Mouse (Mus musculus): ENCODE measurements around the gene Atp2b4.
"Not testable (repeated sequence)": the region's sequence is repeated elsewhere in the genome, so short reads cannot be mapped to it uniquely, and the experiment has no call there.

Gene Atp2b4

DNA sequence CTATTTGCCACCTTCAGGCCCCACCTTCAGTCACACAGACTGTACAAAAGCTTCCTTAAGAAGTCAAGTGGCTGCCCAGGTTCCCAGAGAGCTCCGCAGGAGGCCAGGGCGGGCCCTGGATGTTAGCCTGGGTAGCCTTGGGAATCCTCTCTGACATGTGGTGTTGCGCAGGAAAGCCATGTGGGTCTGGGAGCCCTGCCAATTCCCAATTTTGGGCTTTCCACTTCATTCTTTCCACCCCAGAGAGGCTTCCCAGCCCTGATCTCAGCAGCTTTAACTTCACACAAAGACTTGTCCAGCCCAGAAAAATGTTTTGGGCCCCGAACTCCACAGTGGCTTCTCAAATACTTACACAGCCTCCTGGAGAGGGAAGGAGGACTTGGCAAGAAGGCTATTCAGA lies 56.2 kb downstream of the Atp2b4 start:
- no peak for DNase-seq

DNA sequence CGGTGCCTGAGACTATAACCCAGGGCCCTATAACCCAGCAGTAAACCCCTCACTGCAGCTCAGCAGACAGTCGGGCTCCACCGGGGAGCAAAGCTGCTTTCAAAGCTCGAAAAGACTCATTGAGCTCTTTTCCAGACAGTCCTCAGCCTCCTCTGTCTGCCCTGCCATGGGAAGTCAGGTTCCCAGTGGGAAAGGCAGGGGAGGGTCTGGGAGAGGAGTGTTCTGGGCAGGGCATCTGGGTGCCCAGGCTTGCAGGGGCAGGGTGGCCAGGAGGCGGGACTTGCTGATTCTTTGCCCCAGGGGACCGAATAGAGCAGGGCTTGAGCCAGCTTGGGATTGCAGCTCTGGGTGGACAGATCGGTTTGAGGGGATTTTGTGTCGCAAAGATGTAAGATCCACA lies 58.3 kb downstream of the Atp2b4 start:
- DNase-seq = no peak

DNA sequence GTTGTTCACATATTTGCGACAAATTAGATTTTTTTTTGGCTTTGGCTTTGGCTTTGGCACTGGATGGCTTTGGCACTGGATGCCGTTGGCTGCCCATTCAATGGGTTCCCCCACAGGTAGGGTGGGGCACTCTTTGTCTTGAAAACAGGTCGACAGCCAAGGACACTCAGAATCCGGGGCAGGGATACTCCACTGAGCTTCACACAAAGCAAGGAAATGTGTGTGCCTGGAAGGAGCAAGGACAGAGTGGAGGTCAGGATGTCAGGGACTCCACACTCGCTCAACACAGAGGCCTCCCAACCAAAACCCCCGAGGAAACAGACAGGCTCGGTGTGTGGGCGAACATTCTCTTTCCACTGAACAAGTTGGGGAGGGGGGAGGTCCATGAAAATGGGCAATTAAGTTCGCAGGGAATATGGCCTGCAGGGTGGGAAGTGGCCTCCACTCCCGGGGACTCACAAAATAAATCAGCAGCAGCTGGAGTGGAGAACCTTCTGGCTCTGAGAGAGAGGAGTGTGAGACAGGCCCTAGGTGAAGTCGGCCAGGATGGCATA lies 58.9 kb downstream of the Atp2b4 start:
- no peak for DNase-seq

DNA sequence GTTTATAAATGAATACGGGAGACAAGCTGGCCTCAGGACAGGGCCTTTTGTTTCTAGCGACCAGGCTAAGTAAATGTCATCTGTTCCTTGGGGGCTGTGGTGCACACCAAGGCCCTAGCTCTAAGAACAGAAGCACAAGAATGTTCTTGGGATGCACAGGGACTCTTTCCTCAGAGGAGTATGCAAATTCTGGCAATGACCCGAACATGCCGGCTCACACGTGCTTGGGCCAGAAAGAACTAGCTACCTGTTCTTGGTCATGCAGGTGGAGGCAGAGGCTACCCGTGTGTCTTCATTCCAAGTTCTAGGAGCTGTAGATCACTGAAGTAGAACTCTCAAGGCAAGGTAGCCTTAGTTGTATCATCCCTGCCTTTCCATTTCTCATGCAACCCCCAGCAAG lies 59.7 kb downstream of the Atp2b4 start:
- no peak for DNase-seq

DNA sequence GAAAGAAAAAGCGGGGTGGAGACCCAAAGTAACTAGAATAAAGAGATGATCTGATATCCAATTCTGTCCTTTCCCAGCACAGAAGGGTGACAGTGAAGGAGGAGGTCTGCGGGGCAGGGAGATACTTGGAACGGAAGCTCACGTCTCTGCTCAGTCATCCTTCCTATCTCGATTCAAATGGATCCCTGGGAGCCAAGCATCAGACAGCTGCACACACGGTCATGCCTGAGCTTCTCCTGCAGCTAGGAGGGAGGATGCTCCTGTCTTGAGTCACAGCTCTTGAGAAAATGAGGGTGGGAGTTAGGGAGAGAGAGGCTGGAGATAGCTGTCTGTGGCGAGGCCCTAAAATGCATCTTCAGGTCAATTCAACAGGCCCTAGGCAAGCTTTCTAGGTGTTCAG lies 64.2 kb downstream of the Atp2b4 start:
- DNase-seq = no peak

DNA sequence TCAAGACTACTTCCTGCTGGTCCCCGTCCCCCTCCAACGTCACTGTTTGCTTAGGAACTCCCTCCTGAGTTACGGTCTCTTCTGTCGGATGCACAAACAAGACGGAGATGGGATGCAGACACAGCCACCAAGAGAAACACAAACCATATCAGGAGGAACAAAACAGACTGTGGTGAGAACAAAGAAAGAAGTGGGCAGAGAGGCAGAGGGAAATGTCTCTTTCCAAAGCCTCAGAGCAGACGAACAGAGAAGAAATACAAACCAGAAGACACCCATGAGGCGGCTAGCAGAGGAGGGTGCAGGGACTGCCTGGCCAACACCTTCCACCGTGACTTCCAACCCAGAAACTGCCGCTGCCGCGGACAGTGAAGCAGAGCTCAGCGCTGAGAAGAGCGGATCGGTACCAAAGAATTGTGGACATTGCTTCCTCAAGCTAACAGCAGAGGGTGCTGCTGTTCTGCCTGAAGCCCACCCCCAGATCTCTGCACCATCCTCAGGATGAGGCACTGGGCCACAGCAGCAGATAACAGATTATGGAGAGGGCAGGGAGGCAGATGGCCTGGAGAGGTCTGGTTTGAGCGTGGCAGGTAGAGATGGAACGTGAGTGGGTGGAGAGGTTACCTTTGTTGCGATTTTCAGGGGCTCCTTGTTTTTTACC lies 64.7 kb downstream of the Atp2b4 start:
- DNase-seq = peak; percentile 73

DNA sequence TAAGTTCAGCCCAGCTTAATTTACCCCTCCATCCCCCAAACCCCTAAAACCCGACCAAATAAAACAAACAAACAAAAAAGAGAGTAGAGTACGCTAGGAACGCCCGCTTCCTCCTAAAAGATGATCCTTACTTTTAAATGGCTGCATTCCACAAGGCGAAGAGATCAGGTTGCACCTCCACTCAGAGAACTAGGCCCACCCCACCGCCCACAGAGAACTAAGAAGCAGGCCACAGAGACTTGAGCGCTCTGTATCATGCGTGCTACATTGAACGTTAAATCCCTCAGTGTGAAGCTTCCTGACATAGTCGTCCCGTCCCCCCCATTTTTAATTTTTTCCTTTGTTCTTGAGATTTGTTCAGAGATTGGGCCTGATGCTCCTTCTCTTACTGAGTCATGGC lies 68.0 kb downstream of the Atp2b4 start:
- DNase-seq = no peak

DNA sequence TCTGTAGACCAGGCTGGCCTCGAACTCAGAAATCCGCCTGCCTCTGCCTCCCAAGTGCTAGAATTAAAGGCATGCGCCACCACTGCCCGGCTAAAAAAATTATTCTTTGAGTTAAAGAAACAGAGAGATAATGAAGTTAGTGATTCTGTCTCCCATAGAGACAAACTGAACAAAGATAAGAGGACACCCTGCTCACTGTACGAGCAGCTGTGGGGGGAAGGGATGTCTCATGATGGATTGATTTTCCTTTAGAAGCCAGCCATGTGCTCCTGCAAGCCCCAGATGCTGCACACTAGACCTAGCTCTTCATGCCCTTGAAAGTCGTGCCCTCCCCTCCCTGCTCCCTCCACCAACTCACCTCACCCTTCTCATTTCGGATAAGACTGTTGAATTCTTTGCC lies 72.5 kb downstream of the Atp2b4 start:
- DNase-seq = no peak

DNA sequence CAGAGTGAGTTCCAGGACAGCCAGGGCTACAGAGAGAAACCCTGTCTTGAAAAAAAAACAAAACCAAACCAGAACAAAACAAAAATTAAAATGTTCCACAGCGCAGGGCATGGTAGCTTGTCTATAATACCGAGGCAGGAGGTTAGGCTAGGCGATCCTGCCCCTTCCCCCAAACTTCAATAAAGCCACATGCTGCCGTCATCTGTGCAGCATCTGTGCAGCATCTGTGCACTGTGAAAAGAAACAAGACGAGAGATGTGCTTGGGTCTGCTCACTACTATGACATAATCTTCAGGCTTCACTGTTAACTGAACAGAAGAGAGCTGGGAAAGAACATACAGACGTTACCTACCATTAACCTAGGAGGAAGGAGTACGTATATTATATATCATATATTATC lies 80.5 kb downstream of the Atp2b4 start:
- no peak for DNase-seq

DNA sequence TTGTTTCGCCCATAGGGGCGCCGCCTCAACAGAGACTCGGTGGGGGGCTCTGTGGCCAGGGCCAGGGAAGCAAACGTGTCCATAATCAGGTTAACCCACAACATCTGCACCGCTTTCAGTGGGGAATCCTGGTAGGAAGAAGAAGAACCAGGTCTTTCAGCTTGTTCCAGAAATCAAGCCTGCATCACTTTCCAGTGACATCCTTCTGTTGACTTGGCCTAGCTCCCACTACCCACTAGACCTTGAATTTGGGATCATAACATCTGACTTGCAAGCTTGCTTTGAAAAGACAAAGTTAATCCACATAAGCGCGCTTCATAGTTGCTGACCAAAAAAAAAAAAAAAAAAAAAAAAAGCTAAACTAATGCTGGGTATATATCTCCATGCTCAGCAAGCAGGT lies 82.1 kb downstream of the Atp2b4 start:
- no peak for DNase-seq

DNA sequence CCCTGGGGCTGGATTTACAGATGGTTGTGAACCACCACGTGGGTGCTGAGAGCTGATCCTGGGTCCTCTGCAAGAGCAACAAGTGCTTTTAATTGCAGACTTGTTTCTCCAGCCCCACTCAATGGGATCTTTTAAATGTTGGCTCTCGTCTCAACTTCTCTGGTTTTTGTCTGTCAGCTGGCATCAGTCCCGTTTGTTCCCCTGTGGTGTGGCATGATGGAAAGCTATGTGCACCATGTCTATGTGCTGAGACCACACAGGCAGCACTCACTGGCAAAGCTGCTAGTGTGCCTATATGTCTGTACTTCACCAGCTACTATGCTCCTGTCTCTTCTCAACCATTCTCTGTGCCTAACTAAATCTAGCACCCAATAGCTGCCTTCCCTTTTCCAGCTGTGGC lies 82.5 kb downstream of the Atp2b4 start:
- DNase-seq = no peak

DNA sequence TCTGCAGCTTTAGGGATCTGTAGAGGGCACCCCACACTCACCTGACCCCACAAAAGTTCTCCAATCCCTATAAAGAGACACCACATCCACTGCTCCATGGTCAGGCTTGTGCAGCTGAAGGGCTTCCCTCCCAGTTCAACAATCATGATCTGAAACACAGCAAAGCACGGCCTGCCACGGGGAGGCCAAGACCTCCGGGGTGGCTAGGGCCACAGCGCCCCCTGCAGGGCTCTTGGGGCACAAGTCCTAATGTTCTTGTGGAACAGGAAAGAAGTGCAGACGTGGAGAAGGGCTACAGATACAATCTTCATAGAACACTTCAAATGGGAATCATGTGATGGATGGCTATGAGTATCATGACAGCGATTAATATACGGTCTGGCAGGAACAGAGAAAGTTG lies 84.4 kb downstream of the Atp2b4 start:
- no peak for DNase-seq

DNA sequence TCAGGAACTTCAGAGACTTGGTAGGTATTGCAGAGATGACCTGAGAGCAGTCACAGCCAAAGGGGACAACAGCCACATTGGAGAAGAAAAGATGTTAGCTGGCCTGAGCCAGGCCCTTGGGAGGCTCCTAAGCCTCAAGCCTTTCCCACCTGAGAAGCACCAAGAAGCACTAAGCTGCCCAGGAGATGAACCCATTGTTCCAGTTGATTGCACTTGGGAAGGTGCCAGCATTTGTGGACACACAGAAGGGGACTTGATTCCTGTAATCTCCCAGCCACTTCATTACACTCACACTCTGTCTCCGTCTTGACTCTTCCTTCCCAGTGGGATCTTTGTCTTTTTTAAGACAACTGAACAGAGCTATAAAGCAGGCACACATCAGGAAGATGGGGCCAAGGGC lies 85.7 kb downstream of the Atp2b4 start:
- DNase-seq = no peak

DNA sequence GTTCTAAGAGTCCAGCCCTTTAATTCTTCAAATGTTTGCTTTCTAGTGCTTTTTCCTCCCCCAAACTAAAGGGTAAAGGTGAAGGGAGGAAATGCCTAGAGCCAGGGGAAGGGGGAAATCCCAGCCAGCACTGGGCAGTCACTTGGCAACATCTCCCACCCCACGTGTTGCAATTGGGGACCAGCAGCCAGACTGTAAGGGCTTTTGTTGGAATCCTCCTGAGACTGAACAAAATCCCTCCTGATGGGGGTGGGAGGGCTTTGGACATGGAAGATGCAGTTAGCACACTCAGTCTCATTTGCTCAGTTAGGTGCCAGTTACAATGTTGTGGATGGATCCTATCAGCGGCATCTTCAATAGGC lies 87.9 kb downstream of the Atp2b4 start:
- DNase-seq = no peak

DNA sequence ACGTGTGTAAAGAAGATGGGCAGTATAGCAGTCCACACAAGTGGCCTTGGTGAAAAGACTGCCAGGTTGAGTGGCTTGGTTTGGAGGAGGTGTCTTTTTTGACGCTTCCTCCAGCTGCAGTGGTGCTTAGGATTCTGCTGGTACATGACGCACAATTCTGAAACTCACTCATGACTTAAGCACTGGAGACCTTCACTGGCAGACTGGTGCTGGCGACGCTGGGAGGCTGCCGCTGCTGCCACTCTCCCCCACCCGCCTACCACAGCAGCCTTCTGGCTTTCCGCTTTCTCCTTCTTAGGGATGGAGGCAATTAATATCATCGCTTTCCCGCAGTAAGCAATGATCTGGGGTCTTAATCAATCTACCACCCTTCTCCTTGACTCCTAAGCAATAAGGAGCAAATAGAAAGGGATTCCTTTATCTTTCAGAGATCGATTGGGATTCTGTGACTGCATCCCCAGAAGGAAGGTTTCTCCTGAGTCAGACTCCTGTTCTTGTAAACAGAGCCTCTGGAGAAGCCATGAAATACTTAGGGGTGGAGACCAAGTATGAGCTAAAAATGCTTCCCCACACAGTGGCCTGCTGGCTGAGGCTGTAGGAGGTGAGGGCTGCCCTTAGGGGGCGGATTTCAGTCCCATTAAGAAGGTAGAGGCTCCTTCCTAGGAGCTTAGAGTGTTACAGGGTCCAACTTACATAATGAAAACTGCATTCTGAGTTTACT lies 88.4 kb downstream of the Atp2b4 start:
- peak; percentile 23 for DNase-seq

DNA sequence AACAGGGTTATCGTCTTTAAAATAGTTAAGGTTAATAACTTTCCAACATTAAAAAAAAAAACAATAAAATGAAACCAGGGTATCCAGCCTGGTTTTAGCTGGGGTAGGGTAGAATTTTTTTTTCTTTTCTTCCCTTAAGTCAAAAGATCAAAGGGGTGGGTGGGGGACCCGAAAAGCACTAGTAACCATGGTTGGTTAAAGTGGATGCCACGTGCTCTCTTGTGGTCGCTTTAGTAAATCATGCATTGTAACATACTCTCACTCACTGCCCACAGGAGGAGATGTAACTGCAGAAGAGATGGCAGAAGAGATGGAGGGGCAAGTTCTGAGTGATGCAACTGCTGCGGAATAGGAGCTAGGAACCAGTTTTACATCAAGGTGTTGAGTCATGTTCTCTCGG lies 89.5 kb downstream of the Atp2b4 start:
- no peak for DNase-seq

DNA sequence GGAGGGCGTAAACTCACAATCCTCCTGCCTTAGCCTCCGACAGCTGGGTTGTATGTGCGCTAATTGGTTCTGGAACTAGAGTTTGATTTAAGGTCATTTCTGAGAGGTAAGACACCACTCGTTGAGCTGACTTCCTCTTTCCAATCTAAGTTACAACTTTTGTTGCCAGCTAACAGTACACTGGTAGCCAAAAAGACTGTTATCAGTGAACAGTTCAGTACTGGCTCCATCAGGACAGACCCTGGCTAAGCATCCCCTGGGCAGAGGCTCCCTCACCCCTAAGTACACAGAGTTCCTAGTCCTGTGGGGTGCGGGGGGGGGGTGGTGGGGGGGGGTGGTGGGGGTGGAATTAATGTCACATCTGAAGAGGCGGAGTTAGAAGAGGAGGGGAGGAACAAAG lies 89.9 kb downstream of the Atp2b4 start:
- no peak for DNase-seq

DNA sequence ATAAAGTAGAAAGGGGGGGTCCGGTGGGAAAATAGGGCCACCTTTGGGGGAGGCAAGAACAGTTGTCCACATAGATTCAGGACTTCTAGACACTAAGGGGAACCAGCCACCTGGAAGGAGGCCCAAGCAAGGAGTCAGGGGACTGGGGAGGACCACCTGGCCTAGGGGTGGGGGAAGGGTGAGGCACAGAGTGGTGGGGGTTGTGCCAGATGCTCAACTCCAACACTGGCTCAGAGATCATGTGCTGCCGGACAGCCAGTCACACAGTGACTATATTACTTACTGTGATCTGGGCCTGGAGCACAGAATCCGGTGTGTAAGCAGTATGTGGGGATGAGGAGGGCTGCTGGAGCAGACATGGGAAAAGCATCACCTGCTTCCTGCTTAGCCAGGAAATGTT lies 91.5 kb downstream of the Atp2b4 start:
- DNase-seq = no peak

DNA sequence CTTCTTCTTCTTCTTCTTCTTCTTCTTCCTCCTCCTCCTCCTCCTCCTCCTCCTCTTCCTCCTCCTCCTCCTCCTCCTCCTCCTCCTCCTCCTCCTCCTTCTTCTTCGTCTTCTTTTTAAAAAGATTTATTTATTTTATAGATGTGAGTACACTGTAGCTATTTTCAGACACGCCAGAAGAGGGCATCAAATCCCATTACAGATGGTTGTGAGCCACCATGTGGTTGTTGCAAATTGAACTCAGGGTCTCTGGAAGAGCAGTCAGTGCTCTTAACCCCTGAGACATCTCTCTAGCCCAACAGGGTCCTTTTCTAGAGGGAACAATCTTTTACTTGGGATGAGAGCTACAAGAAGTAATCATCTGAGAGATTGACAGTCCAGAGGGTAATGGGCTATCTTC lies 99.0 kb downstream of the Atp2b4 start:
- not testable (repeated sequence) for DNase-seq

DNA sequence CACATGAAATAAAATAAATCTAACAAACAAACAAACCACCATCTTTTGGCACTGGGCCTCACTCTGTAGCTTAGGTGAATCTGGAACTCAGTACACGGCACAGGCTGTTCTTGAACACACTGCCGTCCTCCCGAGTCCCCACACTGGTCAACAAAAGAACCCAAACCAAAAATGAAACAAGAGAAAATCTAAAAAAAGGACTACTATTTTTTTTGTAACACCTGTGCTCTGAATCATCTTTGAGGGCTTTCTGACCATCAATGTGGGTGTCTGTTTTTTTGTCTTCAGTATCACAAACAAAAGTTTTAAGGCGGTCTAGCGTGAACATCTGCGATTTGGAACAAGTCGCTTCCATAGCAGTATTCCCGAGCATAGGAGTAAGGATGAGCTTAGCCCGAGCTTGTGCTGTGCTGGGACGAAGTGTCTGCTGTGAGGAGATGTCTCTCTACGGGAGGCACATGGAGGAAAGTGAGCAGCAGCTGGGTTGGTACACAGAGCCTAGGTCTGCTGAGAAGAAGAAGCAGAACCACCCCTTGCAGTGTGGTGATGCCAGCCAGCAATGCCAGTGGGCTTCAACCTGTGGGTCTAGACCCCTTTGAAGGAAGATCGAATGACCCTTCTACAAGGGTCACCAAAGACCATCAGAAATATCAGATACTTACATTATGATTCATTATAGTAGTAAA lies 102.8 kb downstream of the Atp2b4 start:
- no peak for DNase-seq

DNA sequence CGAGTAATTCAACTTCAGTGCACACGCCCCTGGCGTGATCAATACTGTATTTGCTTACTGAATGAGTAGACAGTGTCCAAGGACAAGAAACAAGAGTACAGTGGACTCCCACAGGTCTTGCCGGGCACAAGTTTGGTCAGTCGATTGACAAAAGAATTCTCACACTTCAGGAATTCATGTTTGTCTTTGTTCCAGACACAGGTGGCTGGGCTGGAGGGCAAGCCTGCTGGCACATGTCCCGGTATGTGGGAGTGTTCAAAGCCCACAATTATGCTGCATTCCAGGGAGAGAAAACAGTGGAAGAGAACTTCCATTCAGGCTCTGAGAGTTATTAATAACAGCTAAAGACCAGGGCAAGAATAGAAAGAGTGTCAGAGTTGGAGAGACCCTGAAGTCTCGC lies 104.9 kb downstream of the Atp2b4 start:
- no peak for DNase-seq

DNA sequence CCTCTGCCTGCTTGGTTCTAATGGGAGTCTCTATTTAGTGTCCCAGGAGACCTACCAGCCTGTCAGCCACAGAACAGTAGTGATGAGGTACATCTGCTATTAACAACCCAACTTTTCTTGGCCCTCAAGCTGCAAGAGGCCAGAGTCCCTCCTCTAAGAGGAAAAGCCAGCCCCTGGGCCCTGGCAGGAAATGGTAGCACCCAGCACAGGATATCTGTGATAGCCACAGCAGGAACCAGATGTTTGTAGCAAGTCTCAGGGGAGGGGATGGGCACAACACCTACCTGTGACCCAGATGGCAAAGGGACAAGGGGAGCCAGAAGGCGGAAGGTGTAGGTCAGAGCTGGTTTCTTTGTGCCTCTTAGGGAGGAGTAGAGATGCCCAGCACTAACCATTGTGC lies 106.0 kb downstream of the Atp2b4 start:
- no peak for DNase-seq

DNA sequence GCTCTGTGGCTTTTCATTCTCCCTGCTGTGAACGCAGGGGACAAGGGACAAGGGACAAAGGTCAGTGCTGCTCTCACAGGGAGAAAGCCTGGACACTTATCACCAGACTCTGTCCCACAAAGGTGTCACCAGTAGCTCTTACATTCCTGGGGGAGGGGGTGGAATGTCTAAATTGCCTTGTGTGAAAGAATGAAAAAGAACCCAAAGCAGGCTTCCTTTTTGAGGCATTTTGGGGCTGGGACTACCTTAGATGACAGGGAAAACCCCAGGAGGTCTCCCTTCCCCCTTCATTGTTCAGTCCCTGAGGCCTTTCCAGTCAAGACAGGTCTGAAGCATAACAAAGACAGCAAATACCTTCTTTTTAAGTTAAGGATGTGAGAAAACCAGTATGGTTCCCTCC lies 106.5 kb downstream of the Atp2b4 start:
- DNase-seq = no peak

DNA sequence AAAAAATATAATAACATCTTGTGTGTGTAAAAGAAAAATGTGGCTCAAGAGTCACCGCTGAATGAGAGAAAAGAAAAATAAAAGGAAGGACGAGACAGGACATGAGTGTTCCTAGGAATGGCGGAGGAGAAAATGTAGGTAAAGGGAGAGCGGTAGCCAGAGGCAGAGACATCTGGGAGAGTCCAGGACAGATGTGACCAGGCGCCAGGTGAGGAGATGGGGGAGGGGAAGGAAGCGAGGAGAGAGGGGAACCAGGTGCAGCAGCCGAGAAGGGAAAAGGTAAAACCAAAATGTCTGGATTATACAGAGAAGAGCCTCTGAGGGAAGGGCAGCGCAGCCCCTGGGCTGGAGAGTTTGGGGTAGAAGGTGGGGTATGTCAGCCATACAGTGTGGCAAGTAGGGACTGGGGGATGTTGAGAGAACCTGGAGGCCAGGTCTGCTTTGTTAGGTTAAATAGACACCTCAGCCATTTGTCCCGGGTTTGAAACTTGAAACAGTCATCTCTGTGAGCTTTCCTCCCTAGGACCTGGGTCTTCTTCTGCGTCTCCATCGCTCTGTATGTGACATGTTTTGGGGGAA lies 107.2 kb downstream of the Atp2b4 start:
- DNase-seq = no peak

Measured in right cerebral cortex, postnatal 25 days (tissue).